Mouse (Mus musculus) gastrocnemius, adult 18-20 months (tissue): ENCODE results near the gene Rab37. TPM values are rescaled to one million over a fixed set of nuclear protein-coding genes. Genes with fewer than 3 reads are reported as not detected.

ENCODE experiments used
- DNase-seq: peaks from one replicate; pipeline ENCODE4 v3.0.0; 2021; ENCODE audit warnings: low spot score
- total RNA-seq, 2 experiments: library from RNA; stranded (reverse); gene quantifications; 2 replicates each; pipeline ENCODE4 v1.2.3; 2021

Gene Rab37
- total RNA-seq, 2 experiments from 2014 or later = 0.36 TPM; not detected in 1

DNA sequence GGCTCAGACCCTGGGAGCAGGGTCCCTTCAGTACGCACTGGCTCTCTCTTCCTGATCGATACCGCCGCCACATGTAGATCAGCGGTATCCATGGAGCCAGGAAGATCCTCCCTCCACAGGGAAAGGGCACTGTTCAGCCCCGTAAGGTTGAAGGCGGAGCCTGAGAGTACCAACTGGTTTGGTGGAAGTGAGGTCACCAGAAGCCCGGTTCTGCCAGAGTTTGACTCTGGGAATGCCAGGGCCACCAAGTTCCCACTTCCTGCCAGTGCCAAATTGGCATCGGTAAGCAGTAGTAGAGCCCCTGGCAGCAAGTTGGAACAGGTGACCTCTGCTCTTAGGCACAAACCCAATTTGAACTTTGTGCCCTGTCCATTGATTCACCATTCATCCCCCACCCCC, 73.7 kb downstream of the Rab37 start:
- no peak for DNase-seq

DNA sequence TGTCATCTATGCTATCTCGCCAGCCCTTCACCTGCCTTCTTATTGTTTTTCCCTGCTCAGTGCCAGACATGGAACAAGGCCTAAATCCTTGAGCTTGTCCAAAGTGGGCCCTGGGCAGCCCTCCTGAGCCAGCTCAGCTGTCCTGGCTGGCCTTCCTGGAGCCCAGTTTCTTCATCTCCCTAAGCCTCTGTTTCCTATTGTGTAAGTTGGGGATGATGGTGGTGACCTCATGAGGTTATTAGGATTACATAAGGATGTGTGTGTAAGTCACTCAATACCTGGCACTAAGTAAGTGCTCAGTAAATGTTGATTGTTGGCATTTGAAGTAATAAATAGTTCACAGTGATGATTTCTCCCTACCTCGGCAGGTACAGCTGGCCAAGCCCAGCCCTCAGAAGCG, 75.5 kb downstream of the Rab37 start:
- DNase-seq = no peak

DNA sequence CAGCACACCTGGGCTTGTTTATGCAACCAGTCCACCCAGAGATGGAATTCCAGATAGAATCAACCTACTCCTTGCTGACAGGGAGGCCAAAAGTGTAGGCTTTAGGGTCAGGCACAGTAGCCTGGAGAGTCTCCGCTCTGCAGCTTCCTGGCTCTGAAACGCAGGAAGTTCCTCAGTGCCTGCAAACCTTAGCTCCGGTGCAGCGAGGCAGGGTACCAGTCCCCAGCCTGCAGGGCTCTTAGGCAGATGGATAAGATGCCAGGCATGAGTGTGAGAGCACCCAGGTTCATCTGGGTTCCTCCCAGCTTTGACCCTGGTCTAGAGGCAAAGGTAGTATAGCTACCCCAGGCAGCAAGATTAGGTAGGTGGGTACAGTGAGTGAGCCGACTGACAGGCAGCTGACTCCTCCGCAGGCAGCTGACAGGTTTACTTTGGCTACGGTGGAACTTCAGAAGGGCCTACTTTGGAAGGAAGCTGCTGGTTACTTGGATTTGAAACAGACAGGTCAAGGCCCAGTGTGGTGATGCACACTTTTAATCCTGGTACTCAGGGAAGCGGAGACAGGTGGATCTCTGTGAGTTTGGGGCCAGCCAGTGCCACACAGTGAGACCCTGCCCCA, 76.5 kb downstream of the Rab37 start:
- DNase-seq = no peak

DNA sequence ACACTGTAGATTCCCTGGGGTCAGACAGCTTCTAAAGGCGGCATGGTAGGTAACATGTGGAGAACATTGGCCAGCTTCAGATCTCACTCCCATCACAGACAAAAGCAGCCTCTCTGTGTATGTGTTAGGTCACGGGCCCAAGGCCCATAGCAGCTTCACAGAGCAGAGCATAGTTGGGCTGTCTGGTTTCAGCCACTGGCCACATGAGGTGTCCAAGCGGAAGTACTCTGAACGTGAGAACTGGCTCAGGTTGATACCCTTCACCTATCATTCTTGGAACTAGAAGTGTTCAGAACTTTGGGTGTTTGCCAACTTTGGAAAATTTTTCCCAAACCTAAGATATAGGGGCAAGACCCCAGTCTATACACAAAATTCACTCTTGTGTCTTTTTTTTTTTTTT, 78.2 kb downstream of the Rab37 start:
- DNase-seq = no peak

DNA sequence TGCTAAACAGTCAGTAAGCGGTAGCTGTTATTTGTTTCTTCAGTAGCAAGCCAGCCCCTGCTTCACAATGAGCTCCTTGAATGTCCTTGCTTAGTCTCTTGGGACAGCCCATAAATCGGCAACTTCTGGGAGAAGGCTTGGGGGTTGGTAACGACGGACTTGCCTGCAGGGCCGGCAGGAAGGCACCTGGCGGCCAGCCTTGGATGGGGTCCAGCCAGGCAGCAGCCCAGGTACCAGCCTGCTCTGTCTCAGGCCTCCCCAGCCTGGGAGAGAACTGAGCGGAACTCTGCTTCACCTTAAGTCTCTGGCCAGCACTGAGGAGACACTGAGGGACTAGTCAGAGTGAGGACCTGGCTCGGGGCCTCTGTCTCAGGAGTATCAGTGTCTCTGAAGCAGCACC, 79.9 kb downstream of the Rab37 start:
- DNase-seq = no peak

DNA sequence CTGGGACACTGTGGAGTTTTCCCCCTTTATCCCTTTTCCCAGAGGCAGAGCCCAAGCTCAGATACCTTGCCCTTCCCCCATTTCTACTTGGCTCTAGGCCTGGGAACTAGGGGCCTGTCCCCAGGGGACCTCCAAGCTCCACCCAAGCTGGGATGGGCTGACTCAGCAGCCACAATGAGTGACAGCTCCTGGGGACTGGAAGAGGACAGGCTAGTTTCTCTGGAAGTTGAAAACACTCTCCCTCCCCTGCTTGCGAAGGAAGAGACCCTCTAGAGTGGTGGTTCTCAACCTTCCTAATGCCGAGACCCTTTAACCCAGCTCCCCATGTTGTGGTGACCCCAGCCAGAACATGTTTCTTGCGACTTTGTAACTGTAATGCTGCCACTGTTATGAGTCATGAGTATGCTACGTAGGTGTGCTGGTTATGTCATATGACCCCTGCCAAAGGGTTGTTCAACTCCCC, 81.6 kb downstream of the Rab37 start:
- DNase-seq = no peak

DNA sequence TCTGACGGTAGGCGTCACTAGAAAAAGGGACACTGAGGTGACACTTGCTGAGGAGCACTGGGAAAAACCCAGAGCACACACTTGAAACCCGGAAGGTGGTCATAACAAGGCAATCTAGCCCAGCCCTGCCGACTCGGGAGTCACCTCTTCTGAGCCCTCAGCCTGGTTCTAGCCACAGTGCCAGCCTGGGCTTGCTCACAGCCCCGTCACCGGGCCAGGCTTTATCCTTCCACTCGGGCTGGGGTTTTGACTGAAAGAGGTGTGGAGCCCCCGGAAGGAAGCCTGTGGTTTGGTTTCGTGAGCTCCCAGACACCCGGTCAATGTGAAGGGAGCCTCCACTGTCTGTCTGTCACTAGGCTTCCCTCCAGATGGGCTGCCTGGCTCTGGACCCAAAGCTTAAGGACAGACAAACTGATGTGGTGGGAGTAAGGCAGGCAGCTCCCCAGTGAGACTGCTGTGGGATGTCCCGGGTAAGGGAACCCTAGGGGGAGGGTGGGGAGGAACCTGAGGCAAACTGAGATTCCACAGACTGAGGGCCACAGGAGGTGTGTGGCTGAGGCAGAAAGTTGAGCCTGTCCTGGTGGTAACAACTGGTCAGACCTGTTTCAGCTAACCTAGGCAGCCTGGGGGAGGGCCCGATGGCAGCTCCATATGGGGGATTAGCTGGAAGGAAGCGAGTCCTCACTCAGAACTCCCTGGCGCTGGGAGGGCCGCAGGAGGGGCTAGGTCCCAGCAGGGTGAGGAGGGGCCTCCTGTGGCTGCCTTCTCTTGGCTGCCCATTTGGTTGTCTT, 82.5 kb downstream of the Rab37 start:
- DNase-seq = no peak

DNA sequence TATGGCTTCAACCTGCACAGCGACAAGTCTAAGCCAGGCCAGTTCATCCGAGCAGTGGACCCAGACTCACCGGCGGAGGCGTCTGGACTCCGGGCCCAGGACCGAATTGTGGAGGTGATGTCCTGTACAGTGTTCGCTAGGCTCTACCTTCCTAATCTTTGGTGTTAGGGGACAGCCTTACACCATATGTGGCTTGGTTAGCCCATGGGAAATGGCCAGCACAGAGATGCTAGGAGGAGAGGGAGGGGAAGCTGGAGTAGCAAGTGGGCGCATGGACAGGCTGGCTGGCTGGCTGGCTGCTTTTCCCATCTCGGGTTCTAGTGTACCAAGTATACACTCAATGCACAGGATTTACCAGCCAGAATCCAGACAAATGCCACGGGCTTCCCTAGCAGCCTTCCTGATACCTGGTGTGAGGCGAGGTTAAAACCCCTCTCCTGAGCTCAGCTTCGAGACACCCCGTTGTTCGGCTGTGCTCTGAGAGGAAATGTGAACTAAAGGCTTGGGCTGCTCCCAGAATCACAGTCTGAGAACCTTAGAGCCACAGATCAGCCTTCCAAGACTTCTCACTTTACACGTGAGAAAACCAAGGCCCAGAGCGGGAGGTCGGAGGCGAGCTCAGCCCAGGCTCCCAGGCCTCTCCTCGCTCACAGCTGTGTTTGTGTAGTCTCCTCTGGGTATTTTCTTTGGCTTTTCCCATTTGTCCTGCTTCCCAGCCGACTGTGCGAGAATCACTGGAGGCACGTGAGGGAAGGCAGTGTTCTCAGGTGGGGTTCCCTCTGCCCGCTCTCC, 85.4 kb downstream of the Rab37 start:
- DNase-seq = no peak

DNA sequence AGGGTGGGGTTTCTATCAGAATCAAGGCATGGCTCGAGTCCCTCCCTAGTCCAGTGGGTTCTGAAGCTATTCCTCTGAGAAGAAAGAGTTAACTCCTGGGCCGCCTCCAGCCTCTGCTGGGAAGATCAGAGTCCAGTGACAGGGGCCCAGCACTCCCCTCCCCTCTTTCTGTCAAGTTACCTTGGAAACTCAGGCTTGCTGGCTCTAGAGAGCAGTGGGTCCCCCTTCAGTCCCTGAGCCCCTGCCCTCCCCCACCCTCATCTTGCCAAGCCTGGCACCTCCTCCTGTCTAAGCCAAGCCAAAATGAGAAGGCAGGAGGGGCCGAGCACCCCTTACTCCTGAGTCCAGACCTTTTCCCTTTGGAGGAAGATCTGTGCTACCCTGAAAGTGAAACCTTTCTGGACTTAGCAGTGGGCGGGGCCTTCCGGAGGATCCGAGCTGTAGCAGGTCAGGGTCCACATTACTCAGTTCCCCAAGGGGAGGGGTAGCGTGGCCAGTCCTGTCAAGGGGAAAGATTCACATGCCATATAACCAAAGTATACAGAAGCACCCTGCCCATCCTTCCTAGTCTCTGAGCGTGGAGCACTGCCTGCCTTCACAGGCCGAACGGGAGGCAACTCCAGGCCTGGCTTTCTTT, 86.4 kb downstream of the Rab37 start:
- DNase-seq = no peak

DNA sequence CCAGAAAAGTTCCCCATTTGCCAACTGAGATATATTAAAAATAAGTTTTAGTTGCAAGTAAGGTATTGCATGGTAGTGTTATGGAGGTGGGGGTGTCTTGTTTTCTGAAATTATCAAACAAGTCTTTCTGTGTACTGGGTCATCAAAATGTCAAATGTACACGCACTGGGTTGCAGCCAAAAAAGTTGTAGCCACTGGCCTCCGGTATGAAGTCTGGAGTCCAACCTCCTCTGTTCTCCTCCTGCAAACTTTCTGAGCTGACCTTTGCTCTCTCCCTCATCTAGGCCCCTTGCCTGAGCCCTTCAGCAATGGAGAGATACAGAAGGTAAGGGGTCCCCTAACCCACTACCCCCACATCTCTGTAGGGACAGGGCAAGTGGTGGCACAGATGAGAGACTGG, 87.5 kb downstream of the Rab37 start:
- no peak for DNase-seq

DNA sequence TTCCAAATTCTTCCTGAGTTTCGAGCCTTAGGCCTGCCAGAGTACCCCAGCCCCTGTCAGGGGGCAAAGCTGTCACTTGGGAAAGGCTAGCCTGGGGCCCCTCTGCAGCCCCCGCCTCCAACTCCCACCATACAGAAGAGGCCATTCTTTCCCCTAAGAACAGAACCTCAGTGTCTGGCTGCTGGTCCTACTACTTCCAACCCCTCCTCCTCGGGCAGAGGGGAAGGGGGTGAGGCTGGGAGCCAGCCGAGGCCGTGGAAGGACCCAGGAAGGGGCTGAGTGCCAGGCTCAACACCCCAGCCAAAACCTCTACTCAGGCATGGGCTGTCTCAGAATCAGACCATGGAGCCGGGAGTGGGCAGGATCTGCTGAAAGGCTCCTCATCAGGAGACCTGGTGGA, 88.0 kb downstream of the Rab37 start:
- no peak for DNase-seq

DNA sequence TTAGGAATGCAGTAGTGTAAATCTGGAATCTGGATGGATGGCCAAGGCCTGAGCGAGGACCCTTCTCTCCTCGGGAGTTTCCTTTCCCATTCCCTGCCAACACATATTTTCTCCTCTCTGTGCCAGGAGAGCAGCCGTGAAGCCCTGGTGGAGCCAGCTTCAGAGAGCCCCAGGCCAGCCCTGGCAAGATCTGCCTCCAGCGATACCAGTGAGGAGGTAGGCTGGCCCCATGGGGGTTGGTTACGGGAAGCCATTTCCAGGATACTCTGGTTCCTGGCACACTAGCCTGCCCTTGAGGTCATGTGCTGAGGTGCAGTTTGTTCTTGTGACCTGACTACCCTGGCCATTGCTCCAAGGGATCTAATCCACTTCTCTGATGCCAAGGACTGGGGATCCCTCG, 88.7 kb downstream of the Rab37 start:
- no peak for DNase-seq

DNA sequence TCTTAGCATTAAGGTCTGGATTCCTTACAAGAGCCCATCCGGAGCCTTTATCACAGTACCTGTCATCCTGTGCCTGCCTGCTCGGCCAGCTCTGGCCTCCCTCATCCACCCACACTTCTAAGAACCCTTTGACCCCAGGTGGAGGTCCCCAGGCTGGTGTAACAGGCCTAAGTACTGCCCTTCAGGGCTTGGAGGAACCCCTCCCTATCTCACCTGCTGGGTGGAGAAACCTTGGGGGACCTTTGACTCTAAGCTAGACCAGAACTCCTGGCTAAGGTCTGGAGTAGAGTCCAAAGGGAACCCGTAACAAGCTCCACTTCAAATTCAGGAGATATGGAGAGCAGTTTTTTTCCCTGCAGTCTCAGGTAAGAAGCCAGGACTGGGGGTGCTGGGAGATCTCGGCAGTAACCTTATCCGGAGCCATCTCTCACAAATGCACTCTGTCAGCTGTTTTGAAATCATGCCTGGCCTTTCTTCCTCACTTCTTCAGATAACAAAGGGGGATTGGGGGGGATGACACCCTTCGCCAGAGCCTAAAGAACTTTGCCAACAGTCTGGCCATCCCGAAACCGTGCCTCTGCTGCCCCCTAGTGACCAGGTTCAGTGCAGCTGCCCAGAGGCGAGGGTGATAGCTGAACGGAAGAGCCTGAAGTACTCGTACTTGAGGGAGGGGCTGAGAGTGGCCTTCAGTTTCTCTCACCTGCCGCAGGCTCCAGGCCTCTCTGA, 90.8 kb downstream of the Rab37 start:
- DNase-seq = peak; percentile 76

DNA sequence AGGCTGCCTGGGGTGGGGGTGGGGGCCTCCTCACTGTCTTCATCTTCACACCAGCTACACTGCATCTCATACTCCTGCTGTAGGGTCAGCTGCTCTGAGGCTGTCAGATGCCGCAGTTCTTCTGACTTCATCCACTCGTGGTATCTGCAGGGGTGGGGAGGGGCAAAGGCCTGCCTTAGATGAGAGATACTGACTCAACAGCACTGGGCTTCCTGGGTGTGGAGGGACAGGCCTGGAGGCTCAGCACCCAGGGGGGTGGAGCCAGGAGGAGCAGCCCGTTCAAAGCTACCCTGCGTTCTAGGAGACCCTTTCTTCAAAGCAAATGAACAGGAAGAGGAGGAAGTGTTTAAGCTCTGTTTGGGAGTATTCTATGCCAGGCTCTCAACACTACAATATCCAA, 93.7 kb downstream of the Rab37 start:
- DNase-seq = no peak

DNA sequence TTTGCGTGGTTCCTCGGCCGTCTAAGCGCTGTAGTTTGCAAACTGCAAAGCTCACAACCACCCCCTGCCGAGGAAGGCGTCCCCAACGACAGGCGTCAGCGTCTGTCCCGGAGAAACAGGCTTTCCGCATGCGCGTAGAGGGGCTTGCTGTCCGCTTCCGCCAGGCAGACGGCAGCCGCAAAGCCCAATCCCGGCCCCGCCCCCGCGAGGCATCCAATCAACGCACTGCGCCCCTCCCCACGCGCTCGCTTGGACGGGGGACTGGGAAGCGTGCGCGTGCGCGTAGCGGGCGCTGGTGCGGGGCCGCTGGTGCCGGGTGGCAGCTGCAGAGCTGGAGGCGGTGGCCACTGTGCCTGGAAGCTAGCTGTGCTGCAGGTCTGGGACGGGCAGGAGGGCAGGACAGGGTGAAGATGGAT, 96.0 kb downstream of the Rab37 start, which contains the start of gene Tmem104:
Gene Tmem104, plus strand, starts transcription at position 264 of the 416 bp plus-strand sequence.
- peak; percentile 99 for DNase-seq

DNA sequence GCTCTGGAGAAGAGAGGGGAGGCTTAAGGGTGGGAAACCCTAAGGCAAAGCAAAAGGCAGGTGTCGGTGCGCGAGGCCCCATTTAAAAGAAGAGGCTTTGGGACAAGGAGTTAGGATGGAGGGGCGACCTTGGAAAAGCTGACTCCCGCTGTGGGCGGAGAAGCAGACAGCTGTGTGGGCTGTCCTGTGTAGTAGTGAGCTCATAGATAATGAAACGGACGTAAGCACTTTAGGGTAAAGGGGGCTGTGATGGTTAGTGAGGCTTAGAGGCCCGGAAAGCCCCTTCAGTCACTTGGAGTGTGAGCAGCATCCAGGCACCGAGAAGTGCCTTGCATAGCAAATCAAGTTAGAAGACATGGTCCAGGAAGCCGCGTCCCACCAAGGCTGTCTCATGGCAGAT, 96.5 kb downstream of the Rab37 start, which contains the start of gene Nat9:
Gene Nat9, minus strand, starts transcription at position 167 of the 400 bp plus-strand sequence.
- DNase-seq = no peak

DNA sequence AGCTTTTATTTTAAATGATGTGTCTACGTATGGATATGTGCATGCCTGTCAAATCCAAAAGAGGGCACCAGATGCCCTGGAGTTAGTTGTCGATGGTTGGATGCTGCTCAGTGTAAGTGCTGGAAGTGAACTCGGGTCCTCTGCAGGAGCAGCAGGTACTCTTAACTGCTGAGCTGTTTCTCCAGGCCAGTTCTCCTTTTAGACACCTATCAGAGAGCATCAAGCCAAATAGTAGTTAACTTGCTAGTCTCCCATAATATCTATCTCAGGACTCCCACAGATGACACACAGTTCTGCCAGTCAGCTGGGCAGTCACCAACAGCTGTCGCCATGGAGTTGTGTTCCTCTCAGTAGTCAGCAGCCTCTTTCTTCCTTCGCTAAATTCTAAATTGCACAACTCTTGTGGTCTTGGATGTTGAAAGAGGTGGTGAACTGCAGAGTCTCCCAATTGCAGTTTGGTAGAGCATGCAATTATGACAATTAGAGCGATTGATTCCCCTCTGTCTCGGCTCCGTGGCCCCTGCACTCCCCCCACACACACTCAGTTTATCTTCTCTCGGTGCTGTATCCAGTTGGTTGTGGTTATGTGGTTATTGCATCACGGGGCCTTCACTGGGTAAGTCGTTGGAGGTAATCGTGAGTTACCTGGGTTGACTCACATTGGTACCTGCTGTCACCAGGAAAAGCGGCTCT, 97.5 kb downstream of the Rab37 start:
- DNase-seq = no peak

DNA sequence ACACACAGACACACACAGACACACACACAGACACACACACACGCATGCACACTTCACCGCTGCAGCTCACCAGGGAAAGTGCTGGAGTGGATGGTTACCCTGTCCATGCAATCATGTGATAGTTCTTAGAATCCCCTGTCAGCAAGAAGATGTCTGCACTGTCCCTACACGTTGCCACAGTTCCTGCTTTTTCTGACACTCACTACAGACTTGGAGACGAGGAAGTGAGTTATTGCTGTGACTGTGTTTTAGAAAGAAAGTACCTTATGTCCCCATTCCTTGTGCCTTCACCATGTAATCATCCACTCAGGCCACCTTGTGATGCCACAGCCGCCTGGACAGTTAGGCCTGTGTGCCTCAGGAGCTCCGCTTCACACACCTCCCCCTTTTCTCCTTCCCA, 98.1 kb downstream of the Rab37 start:
- DNase-seq = no peak

DNA sequence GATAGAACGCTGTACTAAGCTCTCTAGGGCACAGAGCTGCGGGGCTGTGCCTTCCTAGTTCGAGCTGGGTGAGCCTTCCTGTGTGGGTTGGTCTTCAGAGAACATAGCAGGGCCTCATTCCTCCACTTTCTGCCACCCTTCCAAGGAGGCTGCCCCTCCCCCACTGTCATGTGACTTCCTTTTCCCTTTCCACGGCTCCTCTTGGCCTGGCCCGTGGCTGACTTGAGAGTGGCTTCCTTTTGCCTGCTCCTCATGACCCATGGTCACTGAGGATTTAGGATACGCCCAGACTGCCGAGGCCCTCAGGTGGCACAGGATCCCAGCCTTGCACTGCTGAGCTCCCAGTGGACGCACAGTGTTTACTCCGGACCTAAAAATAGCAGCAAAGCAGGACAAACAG, 100.9 kb downstream of the Rab37 start:
- peak; percentile 62 for DNase-seq

DNA sequence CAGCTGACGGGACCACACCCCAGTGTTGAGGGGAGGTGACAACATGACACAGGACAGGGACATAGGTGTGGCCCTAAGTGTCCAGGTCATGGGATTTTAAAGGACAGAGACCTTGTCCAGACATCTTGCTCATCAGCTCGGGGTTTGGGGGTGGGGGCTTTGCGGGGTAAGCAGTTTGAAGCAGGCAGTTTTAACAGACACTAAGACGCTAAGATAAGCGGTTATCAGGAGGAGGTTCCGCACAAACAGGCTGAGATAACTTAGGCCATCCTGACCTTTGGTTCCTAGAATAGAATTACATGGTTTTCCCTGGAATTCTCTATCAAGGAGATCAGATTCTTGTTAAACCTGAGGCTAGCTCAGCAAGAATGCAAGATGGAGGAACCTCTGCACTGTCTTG, 103.5 kb downstream of the Rab37 start:
- DNase-seq = no peak
